Comparison of ENCODE assay signal across 8 mouse cellular contexts in genomic region chr14:52118456-52118822, GRCm38 (mm10). TPM values are rescaled to one million over a fixed set of nuclear protein-coding genes. Genes with fewer than 3 reads are reported as not detected.
DNase-seq lines count a peak whose midpoint lies in the region; ATAC-seq and TF ChIP-seq lines count a peak whose summit lies in the region.

No protein-coding gene starts in this region.

- 23% methylated on average over 8 of the region's 8 CpGs for WGBS in lung, embryonic 16.5 days
- 24% methylated on average over 8 of the region's 8 CpGs for WGBS in lung, adult 2 months
- 15% methylated on average over 8 of the region's 8 CpGs for WGBS in forebrain, embryonic 16.5 days
- WGBS in limb, embryonic 15.5 days = 25% methylated on average over 8 of the region's 8 CpGs
- 30% methylated on average over 8 of the region's 8 CpGs for WGBS in stomach, embryonic 14.5 days

- peaks cover 2% of the 10 kb centered on the region; the same call in 1 of the 2 replicates for H3K27me3 ChIP-seq in lung, embryonic 16.5 days (ENCODE audit: control insufficient read depth, insufficient read depth, low read depth, low read length)
- H3K27me3 ChIP-seq in forebrain, embryonic 16.5 days (replicated peaks; ENCODE audit: control insufficient read depth, insufficient read depth, low read length) = no peaks in the 10 kb centered on the region
- no peaks in the 10 kb centered on the region for H3K27me3 ChIP-seq in limb, embryonic 15.5 days
- H3K27me3 ChIP-seq in stomach, embryonic 14.5 days (ENCODE audit: control insufficient read depth, insufficient read depth, low read length) = no peaks in the 10 kb centered on the region

- H3K9ac ChIP-seq in lung, embryonic 16.5 days (ENCODE audit: low read length) = peak overlapping the region; percentile 78; the same call in 1 of the 2 replicates
- H3K9ac ChIP-seq in forebrain, embryonic 16.5 days (replicated peaks; ENCODE audit: low read depth, low read length) = peak overlapping the region; percentile 66
- H3K9ac ChIP-seq in limb, embryonic 15.5 days = no peak overlapping the region
- H3K9ac ChIP-seq in stomach, embryonic 14.5 days (replicated peaks; ENCODE audit: low read depth, low read length) = 0 out of 2 replicates have a peak overlapping the region, but pooled peaks have one; percentile 60

- no peak for TF ChIP-seq POLR2A in lung, adult 2 months (IDR thresholded peaks at IDR 0.05; ENCODE audit: borderline replicate concordance, extremely low read depth, low read depth, low read length)

- peak overlapping the region; percentile 94 for H3K4me2 ChIP-seq in lung, embryonic 16.5 days (ENCODE audit: low read depth, low read length)
- H3K4me2 ChIP-seq in forebrain, embryonic 16.5 days (ENCODE audit: low read length) = peak overlapping the region; percentile 56
- H3K4me2 ChIP-seq in limb, embryonic 15.5 days = peak overlapping the region; percentile 80
- peak overlapping the region; percentile 99 for H3K4me2 ChIP-seq in stomach, embryonic 14.5 days (replicated peaks; ENCODE audit: low read depth, low read length)

- no peaks in the 10 kb centered on the region for H3K36me3 ChIP-seq in lung, embryonic 16.5 days (ENCODE audit: control insufficient read depth, insufficient read depth, low read length)
- no peaks in the 10 kb centered on the region for H3K36me3 ChIP-seq in forebrain, embryonic 16.5 days (ENCODE audit: control insufficient read depth, insufficient read depth)
- H3K36me3 ChIP-seq in limb, embryonic 15.5 days = no peaks in the 10 kb centered on the region
- H3K36me3 ChIP-seq in stomach, embryonic 14.5 days (ENCODE audit: control insufficient read depth, insufficient read depth, low read length) = no peaks in the 10 kb centered on the region

- H3K27ac ChIP-seq in lung, embryonic 16.5 days (ENCODE audit: low read length) = peak overlapping the region; percentile 93; the same call in 1 of the 2 replicates
- H3K27ac ChIP-seq in forebrain, embryonic 16.5 days (ENCODE audit: low read length) = peak overlapping the region; percentile 68
- peak overlapping the region; percentile 80 for H3K27ac ChIP-seq in limb, embryonic 15.5 days
- no peak overlapping the region for H3K27ac ChIP-seq in stomach, embryonic 14.5 days (ENCODE audit: low read length)

- TF ChIP-seq CTCF in lung, adult 2 months (IDR thresholded peaks at IDR 0.05; ENCODE audit: insufficient read depth, low read length) = no peak

- H3K4me3 ChIP-seq in lung, embryonic 16.5 days (ENCODE audit: low read length) = peak overlapping the region; percentile 61
- H3K4me3 ChIP-seq in lung, adult 2 months (replicated peaks; ENCODE audit: extremely low read depth, low read depth, low read length) = no peak overlapping the region
- H3K4me3 ChIP-seq in forebrain, embryonic 16.5 days (replicated peaks; ENCODE audit: low read length) = peak overlapping the region; percentile 54
- peak overlapping the region; percentile 51 for H3K4me3 ChIP-seq in limb, embryonic 15.5 days
- H3K4me3 ChIP-seq in stomach, embryonic 14.5 days (ENCODE audit: low read depth, low read length) = peak overlapping the region; percentile 55; the same call in 1 of the 2 replicates

- H3K9me3 ChIP-seq in lung, embryonic 16.5 days (ENCODE audit: control insufficient read depth, low read length) = no peaks in the 10 kb centered on the region
- H3K9me3 ChIP-seq in forebrain, embryonic 16.5 days (ENCODE audit: control insufficient read depth, low read length) = no peaks in the 10 kb centered on the region
- H3K9me3 ChIP-seq in limb, embryonic 15.5 days = no peaks in the 10 kb centered on the region
- H3K9me3 ChIP-seq in stomach, embryonic 14.5 days (ENCODE audit: control insufficient read depth, low read depth, low read length) = no peaks in the 10 kb centered on the region

- 0 out of 2 replicates have a peak, but pooled peaks cover 3% of the 10 kb centered on the region for H3K4me1 ChIP-seq in lung, embryonic 16.5 days (replicated peaks; ENCODE audit: control insufficient read depth, insufficient read depth, low read length)
- no peaks in the 10 kb centered on the region for H3K4me1 ChIP-seq in lung, adult 2 months (ENCODE audit: control insufficient read depth, insufficient read depth, low read length)
- H3K4me1 ChIP-seq in forebrain, embryonic 16.5 days (replicated peaks; ENCODE audit: control insufficient read depth, insufficient read depth, low read length) = peaks cover 8% of the 10 kb centered on the region
- H3K4me1 ChIP-seq in limb, embryonic 15.5 days = 0 out of 2 replicates have a peak, but pooled peaks cover 4% of the 10 kb centered on the region
- H3K4me1 ChIP-seq in stomach, embryonic 14.5 days (ENCODE audit: control insufficient read depth, insufficient read depth, low read length) = no peaks in the 10 kb centered on the region

- ATAC-seq in lung, embryonic 16.5 days (ENCODE audit: low read depth) = peak; percentile 9; the same call in 1 of the 2 replicates
- ATAC-seq in forebrain, embryonic 16.5 days = peak; percentile 27; the same call in 1 of the 2 replicates
- no peak; the same call in 1 of the 2 replicates for ATAC-seq in limb, embryonic 15.5 days (ENCODE audit: insufficient number of reproducible peaks, low FRiP score, low TSS enrichment, low read depth)
- ATAC-seq in stomach, embryonic 14.5 days (ENCODE audit: insufficient number of reproducible peaks, insufficient read depth, low FRiP score, low read depth) = peak; percentile 51

- DNase-seq in lung, adult 2 months = no peak
- no peak for DNase-seq in adrenal gland, adult 18-20 months (ENCODE audit: low spot score in 2 of 2)
- no peak for DNase-seq in lung, postnatal 14 days
- no peak for DNase-seq in left cerebral cortex, adult 9 months (ENCODE audit: low spot score in 2 of 2)

RNA-seq across cellular contexts. Expression of gene Rpgrip1, which starts 7.9 kb away (rescaled TPM):
- 57.8 and 59.1 TPM in 2 replicates for polyA plus RNA-seq in lung, embryonic 16.5 days (2015; fragmentation: Nextera tagmentation; extraction: Ambion mirVana)
- polyA plus RNA-seq in lung, adult 2 months (2012; rRNA removed) = 2.5 TPM in 2 replicates
- 48.2 and 54.5 TPM in 2 replicates for polyA plus RNA-seq in forebrain, embryonic 16.5 days (2015; fragmentation: Nextera tagmentation; extraction: Ambion mirVana)
- 55.9 and 59.3 TPM in 2 replicates for polyA plus RNA-seq in limb, embryonic 15.5 days (2015; fragmentation: Nextera tagmentation; extraction: Ambion mirVana)
- 54.3 and 67.1 TPM in 2 replicates for polyA plus RNA-seq in stomach, embryonic 14.5 days (2014; fragmentation: Nextera tagmentation; extraction: Ambion mirVana)
- 1 to 10 TPM in 1 of 2 experiments, under 1 TPM in 1; 0.35 to 1.3 TPM for total RNA-seq in adrenal gland, adult 18-20 months (2021)

RNA-seq across cellular contexts. Expression of gene Hnrnpc, which starts 14.6 kb away (rescaled TPM):
- polyA plus RNA-seq in lung, embryonic 16.5 days (2015; fragmentation: Nextera tagmentation; extraction: Ambion mirVana) = 603 and 612 TPM in 2 replicates
- polyA plus RNA-seq in lung, adult 2 months (2012; rRNA removed) = 50.1 and 83.7 TPM in 2 replicates
- 655 and 693 TPM in 2 replicates for polyA plus RNA-seq in forebrain, embryonic 16.5 days (2015; fragmentation: Nextera tagmentation; extraction: Ambion mirVana)
- polyA plus RNA-seq in limb, embryonic 15.5 days (2015; fragmentation: Nextera tagmentation; extraction: Ambion mirVana) = 520 and 558 TPM in 2 replicates
- 586 and 599 TPM in 2 replicates for polyA plus RNA-seq in stomach, embryonic 14.5 days (2014; fragmentation: Nextera tagmentation; extraction: Ambion mirVana)
- total RNA-seq in adrenal gland, adult 18-20 months (2021) = 100 to 1,000 TPM; 285 to 298 TPM

Comparison
In these comparisons a context has a peak if more than half of its experiments do, and no peak if none do; other contexts are left out.
1. RNA of gene Rpgrip1, which starts 7.9 kb away (polyA plus RNA-seq): 54.3 to 67.1 TPM in stomach, embryonic 14.5 days, 55.9 to 59.3 TPM in limb, embryonic 15.5 days, 57.8 to 59.1 TPM in lung, embryonic 16.5 days and 48.2 to 54.5 TPM in forebrain, embryonic 16.5 days; 2.5 TPM in lung, adult 2 months; every median in the first group is over 10 times any median in the second.
2. Peak in every context shown above with its lines, with median percentiles within 50 percentile points of each other: H3K4me2 ChIP-seq.